Mouse (Mus musculus) MN1 (cell line): ENCODE results near the gene Olfr170.
"Not testable (repeated sequence)": the region's sequence is repeated elsewhere in the genome, so short reads cannot be mapped to it uniquely, and the experiment has no call there.

Experiments used
- DNase-seq: peaks from one replicate; pipeline ENCODE4 v3.0.0-alpha.2; 2016; ENCODE audit warnings: low spot score

Olfr170 gene

GRCm38 (mm10) chr16:19611782-19612181 lies at the start of gene Olfr170:
Gene Olfr170, minus strand, starts transcription at chr16:19611882.
- DNase-seq, result not testable (repeated sequence)

GRCm38 (mm10) chr16:19629816-19630215 lies 18.1 kb upstream of the Olfr170 start, which contains the start of gene Olfr171:
Gene Olfr171, minus strand, starts transcription at chr16:19629916.
- DNase-seq, result no peak

GRCm38 (mm10) chr16:19603166-19603565 lies 8.5 kb downstream of the Olfr170 start:
- DNase-seq, result no peak

- DNase-seq, result not testable (repeated sequence)
Observed at GRCm38 (mm10) chr16:19571709-19572108, 40.0 kb downstream of the Olfr170 start, which contains the start of gene Olfr169. Gene Olfr169, minus strand, starts transcription at chr16:19571809.
